Mouse (Mus musculus) testis, adult 2 months (tissue): ENCODE data around the gene Emb. TPM values are rescaled to one million over a fixed set of nuclear protein-coding genes. Genes with fewer than 3 reads are reported as not detected.

Experiments
- H3K27ac ChIP-seq: fragments of 200-500 bp; 2 replicates; pipeline ENCODE4 v1.5.1; 2012; ENCODE audit warnings: low read depth, low read length; ENCODE audit not compliant: control insufficient read depth, insufficient read depth
- H3K27me3 ChIP-seq: fragments of 200-500 bp; 2 replicates; pipeline ENCODE4 v1.6.1; 2012; ENCODE audit warnings: mild to moderate bottlenecking, low read length, moderate library complexity; ENCODE audit not compliant: control insufficient read depth, insufficient read depth
- H3K36me3 ChIP-seq: fragments of 200-500 bp; 2 replicates; pipeline ENCODE4 v1.6.1; 2012; ENCODE audit warnings: mild to moderate bottlenecking, low read length; ENCODE audit not compliant: control insufficient read depth, insufficient read depth
- H3K4me1 ChIP-seq: fragments of 200-500 bp; 2 replicates; pipeline ENCODE4 v1.6.1; 2012; ENCODE audit warnings: low read length; ENCODE audit not compliant: control insufficient read depth, insufficient read depth
- H3K4me3 ChIP-seq: fragments of 200-500 bp; 2 replicates; pipeline ENCODE4 v1.5.1; 2012; ENCODE audit warnings: low read depth, mild to moderate bottlenecking, low read length, moderate library complexity, mixed read lengths; ENCODE audit not compliant: control insufficient read depth
- CTCF ChIP-seq: fragments of 200-500 bp; IDR thresholded peaks from 2 replicates; pipeline ENCODE4 v1.5.1; 2012; ENCODE audit warnings: low read depth, mild to moderate bottlenecking, inconsistent platforms, low read length, moderate library complexity; ENCODE audit not compliant: control insufficient read depth, insufficient read depth, insufficient replicate concordance
- POLR2A ChIP-seq: fragments of 200-500 bp; IDR thresholded peaks from 2 replicates; pipeline ENCODE4 v1.6.1; 2012; ENCODE audit warnings: low read depth, mild to moderate bottlenecking, inconsistent platforms, low read length, moderate library complexity; ENCODE audit not compliant: control insufficient read depth
- polyA plus RNA-seq: library from polyadenylated mRNA; depleted of rRNA; stranded (reverse); fragments of >200 nt; gene quantifications from 2 replicates; pipeline ENCODE4 v1.2.3, GENCODE M21; 2012

Gene Emb
- polyA plus RNA-seq, 1 experiment, result 5.3 TPM

- Histone ChIP-seq H3K27ac (no peak overlapping the region), H3K4me3 (no peak overlapping the region), H3K27me3 (no peaks in the 10 kb centered on the region), H3K36me3 (no peaks in the 10 kb centered on the region), H3K4me1 (no peaks in the 10 kb centered on the region; the same call in 1 of the 2 replicates)
- TF ChIP-seq CTCF, result no peak
- no peak for TF ChIP-seq POLR2A
Observed at GRCm38 (mm10) chr13:117195569-117196495, 12.5 kb upstream of the Emb start.

GRCm38 (mm10) chr13:117197666-117198065, 10.7 kb upstream of the Emb start:
- no peak for TF ChIP-seq POLR2A
- TF ChIP-seq CTCF, result no peak
- H3K4me1 ChIP-seq, result no peaks in the 10 kb centered on the region; the same call in 1 of the 2 replicates
- H3K4me3 ChIP-seq, result no peak overlapping the region
- no peaks in the 10 kb centered on the region for H3K36me3 ChIP-seq
- H3K27me3 ChIP-seq, result no peaks in the 10 kb centered on the region
- H3K27ac ChIP-seq, result no peak overlapping the region

GRCm38 (mm10) chr13:117198402-117199083, 9.8 kb upstream of the Emb start:
- H3K4me1 ChIP-seq, result peaks cover 2% of the 10 kb centered on the region; the same call in 1 of the 2 replicates
- no peaks in the 10 kb centered on the region for H3K27me3 ChIP-seq
- H3K27ac ChIP-seq, result no peak overlapping the region
- no peak overlapping the region for H3K4me3 ChIP-seq
- no peaks in the 10 kb centered on the region for H3K36me3 ChIP-seq
- TF ChIP-seq POLR2A (no peak), CTCF (peak; percentile 19; the same call in 1 of the 2 replicates)

GRCm38 (mm10) chr13:117202755-117203471, 5.4 kb upstream of the Emb start:
- TF ChIP-seq POLR2A, result no peak
- peak; percentile 44; the same call in 1 of the 2 replicates for TF ChIP-seq CTCF
- H3K36me3 ChIP-seq, result no peaks in the 10 kb centered on the region
- 0 out of 2 replicates have a peak, but pooled peaks cover 2% of the 10 kb centered on the region for H3K4me1 ChIP-seq
- no peak overlapping the region for H3K27ac ChIP-seq
- H3K27me3 ChIP-seq, result no peaks in the 10 kb centered on the region
- H3K4me3 ChIP-seq, result peak overlapping the region; percentile 32; the same call in 1 of the 2 replicates

GRCm38 (mm10) chr13:117204685-117205084, 3.7 kb upstream of the Emb start:
- H3K27ac ChIP-seq, result no peak overlapping the region
- TF ChIP-seq POLR2A (no peak), CTCF (no peak)
- H3K4me3 ChIP-seq, result no peak overlapping the region
- H3K27me3 ChIP-seq, result no peaks in the 10 kb centered on the region
- 0 out of 2 replicates have a peak, but pooled peaks cover 2% of the 10 kb centered on the region for H3K4me1 ChIP-seq
- H3K36me3 ChIP-seq, result no peaks in the 10 kb centered on the region

GRCm38 (mm10) chr13:117206066-117206465, 2.3 kb upstream of the Emb start:
- H3K4me1 ChIP-seq, result 0 out of 2 replicates have a peak, but pooled peaks cover 2% of the 10 kb centered on the region
- no peaks in the 10 kb centered on the region for H3K27me3 ChIP-seq
- no peak overlapping the region for H3K4me3 ChIP-seq
- TF ChIP-seq CTCF, result no peak
- TF ChIP-seq POLR2A, result no peak
- H3K36me3 ChIP-seq, result no peaks in the 10 kb centered on the region
- no peak overlapping the region for H3K27ac ChIP-seq
